Mouse (Mus musculus): Measurements from ENCODE around the gene Clic1. TPM values are rescaled to one million over a fixed set of nuclear protein-coding genes. Genes with fewer than 3 reads are reported as not detected.
"Not testable (repeated sequence)": the region's sequence is repeated elsewhere in the genome, so short reads cannot be mapped to it uniquely, and the experiment has no call there.

Gene Clic1
- polyA plus RNA-seq (2015; fragmentation: Nextera tagmentation; extraction: Ambion mirVana): 351 and 363 TPM in 2 replicates

GRCm38 (mm10) chr17:35049561-35050016 lies at the start of gene Clic1:
TSS of gene Clic1 (plus strand) at chr17:35049966.
- Histone ChIP-seq H3K4me1 (peaks cover 57% of the 10 kb centered on the region), H3K27ac (peak within 1 kb of the TSS; percentile 99), H3K4me2 (peak within 1 kb of the TSS; percentile 70), H3K27me3 (no peaks in the 10 kb centered on the region), H3K36me3 (peaks cover 24% of the 10 kb centered on the region), H3K9ac (peak within 1 kb of the TSS; percentile 70), H3K9me3 (no peaks in the 10 kb centered on the region), H3K4me3 (peak within 1 kb of the TSS; percentile 66)
- ATAC-seq (ENCODE audit: insufficient number of reproducible peaks, low FRiP score, low TSS enrichment, low read depth): 0 out of 2 replicates have a peak, but pooled peaks have one; percentile 12
- WGBS: 1% methylated on average over 11 of the region's 11 CpGs

- Histone ChIP-seq H3K27me3 (no peaks in the 10 kb centered on the region), H3K4me2 (peak within 1 kb of the TSS; percentile 95), H3K9ac (peak within 1 kb of the TSS; percentile 94), H3K9me3 (no peaks in the 10 kb centered on the region), H3K36me3 (peaks cover 44% of the 10 kb centered on the region), H3K4me3 (peak within 1 kb of the TSS; percentile 93), H3K4me1 (peaks cover 33% of the 10 kb centered on the region), H3K27ac (peak within 1 kb of the TSS; percentile 99)
- peak; percentile 87 for ATAC-seq (ENCODE audit: insufficient number of reproducible peaks, low FRiP score, low TSS enrichment, low read depth)
- WGBS: under 1% methylated on average over 83 of the region's 83 CpGs
These were observed 48.9 kb upstream of the Clic1 start, which contains the start of gene Vars for GRCm38 (mm10) chr17:35000717-35001451. TSS of gene Vars (plus strand) at chr17:35000987.

- under 1% methylated on average over 35 of the region's 35 CpGs for WGBS
- Histone ChIP-seq H3K4me3 (peak overlapping the region; percentile 93), H3K9ac (peak overlapping the region; percentile 94), H3K36me3 (peaks cover 46% of the 10 kb centered on the region), H3K27ac (peak overlapping the region; percentile 99), H3K9me3 (no peaks in the 10 kb centered on the region), H3K4me1 (peaks cover 33% of the 10 kb centered on the region), H3K27me3 (no peaks in the 10 kb centered on the region), H3K4me2 (peak overlapping the region; percentile 95)
- ATAC-seq (ENCODE audit: insufficient number of reproducible peaks, low FRiP score, low TSS enrichment, low read depth): 0 out of 2 replicates have a peak, but pooled peaks have one; percentile 0
These were observed 48.2 kb upstream of the Clic1 start for GRCm38 (mm10) chr17:35001452-35002152.

GRCm38 (mm10) chr17:35002153-35002865 lies 47.5 kb upstream of the Clic1 start:
- peak overlapping the region; percentile 94 for H3K9ac ChIP-seq
- H3K4me2 ChIP-seq: peak overlapping the region; percentile 95
- WGBS: 6% methylated on average over 12 of the region's 12 CpGs
- peaks cover 33% of the 10 kb centered on the region for H3K4me1 ChIP-seq
- H3K36me3 ChIP-seq: peaks cover 47% of the 10 kb centered on the region
- H3K27me3 ChIP-seq: no peaks in the 10 kb centered on the region
- H3K27ac ChIP-seq: peak overlapping the region; percentile 99
- H3K9me3 ChIP-seq: no peaks in the 10 kb centered on the region
- H3K4me3 ChIP-seq: peak overlapping the region; percentile 93
- no peak for ATAC-seq (ENCODE audit: insufficient number of reproducible peaks, low FRiP score, low TSS enrichment, low read depth)

- Histone ChIP-seq H3K27me3 (no peaks in the 10 kb centered on the region), H3K27ac (no peak overlapping the region), H3K4me1 (peaks cover 33% of the 10 kb centered on the region), H3K4me2 (peak overlapping the region; percentile 95; the same call in 1 of the 2 replicates), H3K9ac (peak overlapping the region; percentile 94; the same call in 1 of the 2 replicates), H3K36me3 (peaks cover 47% of the 10 kb centered on the region), H3K4me3 (no peak overlapping the region; the same call in 1 of the 2 replicates), H3K9me3 (no peaks in the 10 kb centered on the region)
- 56% methylated on average over 9 of the region's 9 CpGs for WGBS
- ATAC-seq (ENCODE audit: insufficient number of reproducible peaks, low FRiP score, low TSS enrichment, low read depth): no peak
These were observed 46.5 kb upstream of the Clic1 start for GRCm38 (mm10) chr17:35003022-35003838.

GRCm38 (mm10) chr17:35004075-35004717 lies 45.6 kb upstream of the Clic1 start:
- Histone ChIP-seq H3K4me1 (peaks cover 28% of the 10 kb centered on the region), H3K4me2 (no peak overlapping the region), H3K36me3 (peaks cover 49% of the 10 kb centered on the region), H3K27me3 (no peaks in the 10 kb centered on the region), H3K9me3 (no peaks in the 10 kb centered on the region), H3K9ac (no peak overlapping the region), H3K27ac (no peak overlapping the region), H3K4me3 (no peak overlapping the region)
- 96% methylated on average over 17 of the region's 17 CpGs for WGBS
- no peak for ATAC-seq (ENCODE audit: insufficient number of reproducible peaks, low FRiP score, low TSS enrichment, low read depth)

GRCm38 (mm10) chr17:35005158-35005557 lies 44.6 kb upstream of the Clic1 start:
- 92% methylated on average over 10 of the region's 10 CpGs for WGBS
- Histone ChIP-seq H3K4me1 (peaks cover 18% of the 10 kb centered on the region), H3K4me3 (no peak overlapping the region), H3K9me3 (no peaks in the 10 kb centered on the region), H3K27ac (no peak overlapping the region), H3K36me3 (peaks cover 57% of the 10 kb centered on the region), H3K27me3 (no peaks in the 10 kb centered on the region), H3K9ac (no peak overlapping the region), H3K4me2 (no peak overlapping the region)
- no peak for ATAC-seq (ENCODE audit: insufficient number of reproducible peaks, low FRiP score, low TSS enrichment, low read depth)

GRCm38 (mm10) chr17:35005902-35006301 lies 43.9 kb upstream of the Clic1 start:
- H3K9ac ChIP-seq; ATAC-seq (ENCODE audit: insufficient number of reproducible peaks, low FRiP score, low TSS enrichment, low read depth): not testable (repeated sequence)
- 91% methylated on average over 5 of the region's 5 CpGs for WGBS

GRCm38 (mm10) chr17:35007387-35007991 lies 42.3 kb upstream of the Clic1 start:
- H3K27me3 ChIP-seq: no peaks in the 10 kb centered on the region
- no peak overlapping the region for H3K4me2 ChIP-seq
- no peaks in the 10 kb centered on the region for H3K9me3 ChIP-seq
- H3K27ac ChIP-seq: no peak overlapping the region
- no peak overlapping the region for H3K4me3 ChIP-seq
- peaks cover 10% of the 10 kb centered on the region for H3K4me1 ChIP-seq
- no peak for ATAC-seq (ENCODE audit: insufficient number of reproducible peaks, low FRiP score, low TSS enrichment, low read depth)
- H3K36me3 ChIP-seq: peaks cover 81% of the 10 kb centered on the region
- 94% methylated on average over 7 of the region's 7 CpGs for WGBS
- no peak overlapping the region for H3K9ac ChIP-seq

More at GRCm38 (mm10) chr17:35005902-35006301, 43.9 kb upstream of the Clic1 start:
- peaks cover 65% of the 10 kb centered on the region for H3K36me3 ChIP-seq
- H3K4me3 ChIP-seq, H3K27ac ChIP-seq, H3K9me3 ChIP-seq, H3K4me2 ChIP-seq, H3K27me3 ChIP-seq: not testable (repeated sequence)
- H3K4me1 ChIP-seq: peaks cover 18% of the 10 kb centered on the region

- no peak overlapping the region for H3K4me3 ChIP-seq
- no peak overlapping the region for H3K9ac ChIP-seq
- H3K36me3 ChIP-seq: peaks cover 95% of the 10 kb centered on the region
- H3K4me2 ChIP-seq: no peak overlapping the region
- H3K9me3 ChIP-seq: no peaks in the 10 kb centered on the region
- H3K27me3 ChIP-seq: no peaks in the 10 kb centered on the region
- no peak overlapping the region for H3K27ac ChIP-seq
- 87% methylated on average over 7 of the region's 7 CpGs for WGBS
- ATAC-seq (ENCODE audit: insufficient number of reproducible peaks, low FRiP score, low TSS enrichment, low read depth): no peak
- no peaks in the 10 kb centered on the region for H3K4me1 ChIP-seq
These were observed 40.2 kb upstream of the Clic1 start for GRCm38 (mm10) chr17:35009586-35009985.
